8 mouse cellular contexts compared by ENCODE assay signal in genomic region chr3:122312078-122312477, GRCm38 (mm10). TPM values are rescaled to one million over a fixed set of nuclear protein-coding genes. Genes with fewer than 3 reads are reported as not detected.
A peak's percentile ranks its signal among the peaks of the same experiment; 100 is the strongest.
DNase-seq lines count a peak whose midpoint lies in the region; ATAC-seq and TF ChIP-seq lines count a peak whose summit lies in the region.
"Had no signal": no experiment of that assay in that cellular context is flagged by ENCODE, and none has a peak within 500 bp of the region (broad histone marks: within the 10 kb centered on the region; RNA-seq: fewer than 3 reads in every experiment).

No protein-coding gene starts in this region.

- H3K36me3 ChIP-seq in forebrain, embryonic 15.5 days: no peaks in the 10 kb centered on the region
- H3K36me3 ChIP-seq in midbrain, postnatal 0 days (ENCODE audit: insufficient read depth, low read length): no peaks in the 10 kb centered on the region
- H3K36me3 ChIP-seq in spleen, adult 2 months (ENCODE audit: control insufficient read depth, insufficient read depth, low read length): no peaks in the 10 kb centered on the region
- H3K36me3 ChIP-seq: limb, embryonic 13.5 days had no signal

- intact Hi-C loops in left cerebral cortex, postnatal 36 days (cut with DNase I): loop anchor here (1.0 to 2.0 kb wide), 2 partner anchors 154 to 327 kb away; no protein-coding TSS in a partner anchor

- WGBS in forebrain, embryonic 15.5 days: 19% methylated on average over 2 of the region's 2 CpGs
- WGBS in midbrain, postnatal 0 days: 20% methylated on average over 2 of the region's 2 CpGs
- 17% methylated on average over 2 of the region's 2 CpGs for WGBS in spleen, adult 2 months

- peak; percentile 89 for DNase-seq in NIH3T3 (ENCODE audit: low read depth)
- peak; percentile 61 for DNase-seq in hindlimb bud, embryonic 11.5 days (ENCODE audit: extremely low spot score, low read depth, low spot score)
- peak; percentile 67 to 81 for DNase-seq in left cerebral cortex, postnatal 36 days (ENCODE audit: low spot score in 2 of 2)
- peak; percentile 83 for DNase-seq in midbrain, postnatal 0 days (ENCODE audit: low spot score)
- peak; percentile 34 to 73 for DNase-seq in spleen, adult 2 months (ENCODE audit: low read depth in 1 of 2, low spot score in 2 of 2)

- peak; percentile 41; the same call in 1 of the 2 replicates for ATAC-seq in cerebellum, adult (ENCODE audit: insufficient number of reproducible peaks, low FRiP score, low TSS enrichment)
- peak; percentile 33; the same call in 1 of the 2 replicates for ATAC-seq in forebrain, embryonic 15.5 days (replicated peaks)
- ATAC-seq in midbrain, postnatal 0 days (ENCODE audit: low FRiP score): no peak

- no peak for TF ChIP-seq POLR2A in spleen, adult 2 months (IDR thresholded peaks at IDR 0.05; ENCODE audit: low read depth, low read length)

- no peak overlapping the region for H3K9ac ChIP-seq in forebrain, embryonic 15.5 days (replicated peaks)
- no peak overlapping the region for H3K9ac ChIP-seq in midbrain, postnatal 0 days (replicated peaks; ENCODE audit: low read length, poor library complexity, severe bottlenecking)
- H3K9ac ChIP-seq: limb, embryonic 13.5 days had no signal

- H3K27me3 ChIP-seq in forebrain, embryonic 15.5 days: no peaks in the 10 kb centered on the region
- H3K27me3 ChIP-seq in midbrain, postnatal 0 days (ENCODE audit: insufficient read depth, low read length): no peaks in the 10 kb centered on the region
- no peaks in the 10 kb centered on the region for H3K27me3 ChIP-seq in spleen, adult 2 months (ENCODE audit: control insufficient read depth, insufficient read depth, low read length)

- no peaks in the 10 kb centered on the region for H3K9me3 ChIP-seq in forebrain, embryonic 15.5 days
- no peaks in the 10 kb centered on the region for H3K9me3 ChIP-seq in midbrain, postnatal 0 days (ENCODE audit: low read length)
- H3K9me3 ChIP-seq: limb, embryonic 13.5 days had no signal

- peaks cover 10% of the 10 kb centered on the region; the same call in 1 of the 2 replicates for H3K4me1 ChIP-seq in forebrain, embryonic 15.5 days
- 0 out of 2 replicates have a peak, but pooled peaks cover 3% of the 10 kb centered on the region for H3K4me1 ChIP-seq in midbrain, postnatal 0 days (ENCODE audit: insufficient read depth, low read length)
- no peaks in the 10 kb centered on the region; the same call in 1 of the 2 replicates for H3K4me1 ChIP-seq in spleen, adult 2 months (ENCODE audit: control insufficient read depth, insufficient read depth, insufficient read length)

- TF ChIP-seq CTCF in midbrain, postnatal 0 days (IDR thresholded peaks at IDR 0.05): peak; percentile 99
- TF ChIP-seq CTCF in spleen, adult 2 months (IDR thresholded peaks at IDR 0.05; ENCODE audit: extremely low read depth, insufficient read depth, insufficient read length, insufficient replicate concordance): peak; percentile 85; the same call in 1 of the 2 replicates

- H3K4me3 ChIP-seq in forebrain, embryonic 15.5 days: no peak overlapping the region
- no peak overlapping the region for H3K4me3 ChIP-seq in midbrain, postnatal 0 days (ENCODE audit: low read depth, low read length)
- no peak overlapping the region for H3K4me3 ChIP-seq in spleen, adult 2 months (ENCODE audit: extremely low read depth, insufficient read depth, insufficient read length)
- H3K4me3 ChIP-seq: limb, embryonic 13.5 days had no signal

- H3K4me2 ChIP-seq in forebrain, embryonic 15.5 days (replicated peaks): no peak overlapping the region
- H3K4me2 ChIP-seq in midbrain, postnatal 0 days (ENCODE audit: low read depth, low read length, poor library complexity, severe bottlenecking): no peak overlapping the region
- H3K4me2 ChIP-seq: limb, embryonic 13.5 days had no signal

- H3K27ac ChIP-seq in forebrain, embryonic 15.5 days (replicated peaks): no peak overlapping the region
- H3K27ac ChIP-seq in midbrain, postnatal 0 days (ENCODE audit: low read depth, low read length): no peak overlapping the region
- no peak overlapping the region for H3K27ac ChIP-seq in spleen, adult 2 months (ENCODE audit: insufficient read depth, low read length)
- H3K27ac ChIP-seq: limb, embryonic 13.5 days had no signal

RNA-seq across cellular contexts. Expression of gene Bcar3, which starts 18.1 kb away (rescaled TPM):
- 5.0 and 6.1 TPM in 2 replicates for polyA plus RNA-seq in forebrain, embryonic 15.5 days (2015; fragmentation: Nextera tagmentation; extraction: Ambion mirVana)
- 10 to 100 TPM; 14.5 to 17.0 TPM for total RNA-seq in left cerebral cortex, postnatal 36 days (2021)
- total RNA-seq in midbrain, postnatal 0 days (2014; rRNA removed): 11.4 and 27.2 TPM in 2 replicates
- 5.5 and 6.0 TPM in 2 replicates for polyA plus RNA-seq in midbrain, postnatal 0 days (2015; fragmentation: Nextera tagmentation; extraction: Ambion mirVana)
- polyA plus RNA-seq in spleen, adult 2 months (2012; rRNA removed): 54.4 and 67.8 TPM in 2 replicates

RNA-seq across cellular contexts. Expression of gene Dnttip2, which starts 37.9 kb away (rescaled TPM):
- 51.9 and 59.9 TPM in 2 replicates for polyA plus RNA-seq in forebrain, embryonic 15.5 days (2015; fragmentation: Nextera tagmentation; extraction: Ambion mirVana)
- total RNA-seq in left cerebral cortex, postnatal 36 days (2021): 10 to 100 TPM; 22.9 to 28.7 TPM
- total RNA-seq in midbrain, postnatal 0 days (2014; rRNA removed): 10.8 and 22.8 TPM in 2 replicates
- polyA plus RNA-seq in midbrain, postnatal 0 days (2015; fragmentation: Nextera tagmentation; extraction: Ambion mirVana): 43.9 and 50.1 TPM in 2 replicates
- 4.4 and 5.5 TPM in 2 replicates for polyA plus RNA-seq in spleen, adult 2 months (2012; rRNA removed)
